Mouse (Mus musculus) olfactory bulb, adult 2 months (tissue): ENCODE results near the gene Ssmem1.

Source experiments
- CTCF ChIP-seq: fragments of 200-500 bp; IDR thresholded peaks from 2 replicates; pipeline ENCODE4 v1.5.1; 2012; ENCODE audit warnings: low read depth, mild to moderate bottlenecking, low read length, moderate library complexity; ENCODE audit not compliant: insufficient read depth
- POLR2A ChIP-seq: fragments of 200-500 bp; IDR thresholded peaks from 2 replicates; pipeline ENCODE4 v1.6.1; 2012; ENCODE audit warnings: mild to moderate bottlenecking, low read depth, low read length, moderate library complexity; ENCODE audit not compliant: insufficient read depth

- TF ChIP-seq POLR2A (no peak), CTCF (no peak)
Observed at GRCm38 (mm10) chr6:30554621-30555170, 45.0 kb downstream of the Ssmem1 start.
